Mouse (Mus musculus) forebrain, embryonic 13.5 days (tissue): ENCODE results near the gene Foxb1. TPM values are rescaled to one million over a fixed set of nuclear protein-coding genes. Genes with fewer than 3 reads are reported as not detected.

Source experiments
- polyA plus RNA-seq: library from polyadenylated mRNA; unstranded; fragments of >200 nt; fragmentation: Nextera tagmentation; extraction: Ambion mirVana; gene quantifications from 2 replicates; pipeline ENCODE4 v1.2.1, GENCODE M21; 2015

The Foxb1 gene
- polyA plus RNA-seq, 1 experiment from 2014 or later: 1.6 TPM

Other genes with a start within 250 kb of the Foxb1 start
- 104 TPM in 2 replicates for gene Bnip2, start 228.5 kb upstream of the Foxb1 start, polyA plus RNA-seq